Mouse (Mus musculus) ES-E14 (cell line): ENCODE measurements at regions not wholly inside any gene's neighbourhood (a gene's known extent, or its start where the extent isn't known, plus 50 kb on each side); places are given as distances from the start of the nearest gene placed in this dataset.

Source experiments
- CHD2 ChIP-seq: IDR thresholded peaks from 2 replicates; pipeline ENCODE4 v1.6.1; 2014; ENCODE audit warnings: mild to moderate bottlenecking, low read depth, low read length, inconsistent platforms
- HCFC1 ChIP-seq: IDR thresholded peaks from 2 replicates; pipeline ENCODE4 v1.6.1; 2012; ENCODE audit warnings: low read length, inconsistent platforms, borderline replicate concordance; ENCODE audit not compliant: insufficient read depth
- MAFK ChIP-seq: IDR thresholded peaks from 2 replicates; pipeline ENCODE4 v1.6.1; 2014; ENCODE audit warnings: mild to moderate bottlenecking, low read depth, low read length, inconsistent platforms; ENCODE audit not compliant: insufficient read depth
- ZC3H11A ChIP-seq: IDR thresholded peaks from 2 replicates; pipeline ENCODE4 v1.6.1; 2012; ENCODE audit warnings: low read depth, mild to moderate bottlenecking, inconsistent platforms, low read length, borderline replicate concordance
- ZNF384 ChIP-seq: IDR thresholded peaks from 2 replicates; pipeline ENCODE4 v1.6.1; 2012; ENCODE audit warnings: low read depth, low read length, inconsistent platforms

DNA sequence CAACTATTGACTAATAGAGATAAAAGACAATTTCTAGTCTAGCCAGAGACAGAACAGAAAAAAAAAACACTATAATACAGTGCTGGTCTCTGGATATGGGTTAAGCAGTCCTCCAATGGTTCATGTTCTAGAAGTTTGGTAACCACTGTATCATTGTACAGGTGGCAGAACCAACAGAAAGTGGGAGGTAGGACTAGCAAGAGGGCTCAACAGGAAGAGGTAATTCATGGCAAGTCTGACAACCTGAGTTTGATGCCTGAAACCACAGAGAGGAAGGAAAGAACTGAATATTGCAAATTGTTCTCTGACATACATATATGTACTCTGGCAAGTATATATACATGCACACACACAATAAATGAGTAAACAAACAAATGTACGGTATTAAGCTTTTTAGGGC, 193.5 kb upstream of the Impg1 start:
- no peak for TF ChIP-seq MAFK
- TF ChIP-seq HCFC1 = no peak
- no peak for TF ChIP-seq ZC3H11A
- no peak for TF ChIP-seq ZNF384
- TF ChIP-seq CHD2 = no peak
